Mouse (Mus musculus) thymus, adult 2 months (tissue): ENCODE results near the gene Pxt1.

Experiments used
- CTCF ChIP-seq: fragments of 200-500 bp; IDR thresholded peaks from 2 replicates; pipeline ENCODE4 v1.5.1; 2012; ENCODE audit warnings: mild to moderate bottlenecking, control low read depth, low read length, moderate library complexity, borderline replicate concordance; ENCODE audit not compliant: control insufficient read depth, poor library complexity, insufficient read depth; ENCODE audit errors: extremely low read depth
- POLR2A ChIP-seq: fragments of 200-500 bp; IDR thresholded peaks from 2 replicates; pipeline ENCODE4 v1.6.1; 2012; ENCODE audit warnings: mild to moderate bottlenecking, low read length, control low read depth, moderate library complexity; ENCODE audit not compliant: control insufficient read depth, poor library complexity, insufficient read depth; ENCODE audit errors: extremely low read depth

DNA sequence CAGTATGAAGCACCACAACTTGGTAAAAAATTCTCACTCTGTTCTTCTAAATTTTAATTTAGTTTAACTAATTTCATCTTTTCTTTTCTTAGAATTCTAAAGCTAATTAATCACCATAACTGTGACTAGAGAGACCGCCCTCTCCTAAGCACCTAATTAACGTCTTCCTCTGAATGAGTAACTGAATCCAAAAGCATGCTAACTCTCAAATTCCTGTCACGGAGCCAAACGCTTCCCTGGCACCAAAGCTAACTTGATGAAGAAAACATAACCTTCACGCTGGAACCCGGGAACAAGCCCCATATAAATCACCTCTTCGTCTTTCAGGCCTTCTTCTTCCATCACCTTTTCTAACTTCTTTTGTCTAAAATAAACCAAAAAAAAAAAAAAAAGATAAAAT is 48.5 kb upstream of the Pxt1 start:
- TF ChIP-seq POLR2A (no peak), CTCF (no peak)
